Mouse (Mus musculus) spleen, adult 2 months (tissue): ENCODE results near the gene Pomgnt1. TPM values are rescaled to one million over a fixed set of nuclear protein-coding genes. Genes with fewer than 3 reads are reported as not detected.

ENCODE experiments used
- DNase-seq, 2 experiments: peaks; one replicate each; pipeline versions ENCODE4 v3.0.0 to v3.0.0-alpha.2; 2012 to 2021; ENCODE audit warnings: low spot score in 2 of 2, low read depth in 1 of 2
- H3K27ac ChIP-seq: fragments of 200-500 bp; 2 replicates; pipeline ENCODE4 v1.5.1; 2012; ENCODE audit warnings: low read length, inconsistent platforms; ENCODE audit not compliant: insufficient read depth
- H3K27me3 ChIP-seq: fragments of 200-500 bp; 2 replicates; pipeline ENCODE4 v1.6.1; 2012; ENCODE audit warnings: mild to moderate bottlenecking, moderate library complexity, low read length, inconsistent platforms; ENCODE audit not compliant: control insufficient read depth, insufficient read depth
- H3K36me3 ChIP-seq: fragments of 200-500 bp; 2 replicates; pipeline ENCODE4 v1.6.1; 2012; ENCODE audit warnings: mild to moderate bottlenecking, low read length, inconsistent platforms; ENCODE audit not compliant: control insufficient read depth, insufficient read depth
- H3K4me1 ChIP-seq: fragments of 200-500 bp; 2 replicates; pipeline ENCODE4 v1.6.1; 2011; ENCODE audit warnings: inconsistent platforms; ENCODE audit not compliant: control insufficient read depth, insufficient read depth, insufficient read length
- H3K4me3 ChIP-seq: fragments of 200-500 bp; 2 replicates; pipeline ENCODE4 v1.5.1; 2011; ENCODE audit warnings: mild to moderate bottlenecking, inconsistent platforms; ENCODE audit not compliant: insufficient read depth, insufficient read length; ENCODE audit errors: extremely low read depth
- CTCF ChIP-seq: fragments of 200-500 bp; IDR thresholded peaks from 2 replicates; pipeline ENCODE4 v1.5.1; 2011; ENCODE audit warnings: mild to moderate bottlenecking, inconsistent platforms; ENCODE audit not compliant: insufficient read depth, insufficient read length, insufficient replicate concordance; ENCODE audit errors: extremely low read depth
- POLR2A ChIP-seq: fragments of 200-500 bp; IDR thresholded peaks from 2 replicates; pipeline ENCODE4 v1.6.1; 2011; ENCODE audit warnings: low read depth, low read length, inconsistent platforms
- WGBS: fragments of 180-500 bp; shearing (Covaris S2); methylation state at CpG from one replicate; pipeline ENCODE4 v1.1.7; 2018; 5-methylcytosine and 5-hydroxymethylcytosine counted together
- polyA plus RNA-seq: library from polyadenylated mRNA; depleted of rRNA; stranded (reverse); fragments of >200 nt; gene quantifications from 2 replicates; pipeline ENCODE4 v1.2.3, GENCODE M21; 2012

Pomgnt1 gene
- polyA plus RNA-seq, 1 experiment: 16.4 TPM

DNA sequence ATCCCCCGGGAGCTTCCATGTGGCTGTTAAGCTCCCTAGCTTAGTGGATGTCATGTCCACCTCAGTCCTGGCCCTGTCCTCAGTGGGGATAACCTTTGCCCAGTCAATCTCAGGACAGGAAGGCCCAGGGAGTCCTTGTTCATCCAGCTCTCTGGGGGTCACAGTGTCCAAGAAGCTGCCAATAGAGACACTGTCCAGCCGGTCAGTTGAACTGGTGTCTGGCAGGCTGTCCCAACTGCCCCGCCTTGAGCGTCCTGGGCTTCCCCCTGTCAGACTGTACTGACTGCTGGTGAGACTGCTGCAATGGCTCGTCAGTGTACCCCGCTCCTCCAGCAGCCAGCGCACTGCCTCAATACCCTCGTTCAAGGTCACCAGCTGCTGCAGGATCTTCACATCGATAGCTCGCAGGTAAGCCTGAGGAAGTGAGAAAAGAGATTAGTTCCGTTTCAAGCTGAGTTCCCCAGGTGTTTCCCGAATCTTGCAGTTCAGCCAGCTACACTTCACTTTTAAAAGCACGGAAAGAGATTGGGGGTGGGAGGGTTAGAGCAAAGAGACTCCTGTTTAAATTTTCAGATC is 13.9 kb downstream of the Pomgnt1 start:
- Histone ChIP-seq H3K4me1 (peaks cover 4% of the 10 kb centered on the region; the same call in 1 of the 2 replicates), H3K36me3 (no peaks in the 10 kb centered on the region), H3K27ac (0 out of 2 replicates have a peak overlapping the region, but pooled peaks have one; percentile 27), H3K4me3 (no peak overlapping the region), H3K27me3 (no peaks in the 10 kb centered on the region; the same call in 1 of the 2 replicates)
- no peak for TF ChIP-seq POLR2A
- TF ChIP-seq CTCF: no peak
- peak; percentile 30 to 50 for DNase-seq
- WGBS: 54% methylated on average over 13 of the region's 13 CpGs

GRCm38 (mm10) chr4:116140801-116141574 is 17.3 kb downstream of the Pomgnt1 start:
- TF ChIP-seq POLR2A: no peak
- no peak for TF ChIP-seq CTCF
- peaks cover 11% of the 10 kb centered on the region for H3K4me1 ChIP-seq
- no peak for DNase-seq
- no peak overlapping the region for H3K4me3 ChIP-seq
- H3K27me3 ChIP-seq: peaks cover 4% of the 10 kb centered on the region
- no peak overlapping the region for H3K27ac ChIP-seq
- H3K36me3 ChIP-seq: no peaks in the 10 kb centered on the region
- WGBS: 90% methylated on average over 7 of the region's 7 CpGs

GRCm38 (mm10) chr4:116141736-116142135 is 18.1 kb downstream of the Pomgnt1 start:
- no peak for DNase-seq
- no peak for TF ChIP-seq CTCF
- TF ChIP-seq POLR2A: no peak
- Histone ChIP-seq H3K27ac (no peak overlapping the region), H3K27me3 (peaks cover 4% of the 10 kb centered on the region), H3K36me3 (no peaks in the 10 kb centered on the region), H3K4me1 (peaks cover 11% of the 10 kb centered on the region), H3K4me3 (no peak overlapping the region)
- 95% methylated on average over 1 of the region's 1 CpGs for WGBS

- H3K4me3 ChIP-seq: no peak overlapping the region
- DNase-seq: no peak
- peaks cover 10% of the 10 kb centered on the region for H3K4me1 ChIP-seq
- no peak for TF ChIP-seq CTCF
- no peak for TF ChIP-seq POLR2A
- 89% methylated on average over 7 of the region's 7 CpGs for WGBS
- no peak overlapping the region for H3K27ac ChIP-seq
- peaks cover 4% of the 10 kb centered on the region for H3K27me3 ChIP-seq
- H3K36me3 ChIP-seq: no peaks in the 10 kb centered on the region
Observed at GRCm38 (mm10) chr4:116142269-116142668, 18.6 kb downstream of the Pomgnt1 start.

DNA sequence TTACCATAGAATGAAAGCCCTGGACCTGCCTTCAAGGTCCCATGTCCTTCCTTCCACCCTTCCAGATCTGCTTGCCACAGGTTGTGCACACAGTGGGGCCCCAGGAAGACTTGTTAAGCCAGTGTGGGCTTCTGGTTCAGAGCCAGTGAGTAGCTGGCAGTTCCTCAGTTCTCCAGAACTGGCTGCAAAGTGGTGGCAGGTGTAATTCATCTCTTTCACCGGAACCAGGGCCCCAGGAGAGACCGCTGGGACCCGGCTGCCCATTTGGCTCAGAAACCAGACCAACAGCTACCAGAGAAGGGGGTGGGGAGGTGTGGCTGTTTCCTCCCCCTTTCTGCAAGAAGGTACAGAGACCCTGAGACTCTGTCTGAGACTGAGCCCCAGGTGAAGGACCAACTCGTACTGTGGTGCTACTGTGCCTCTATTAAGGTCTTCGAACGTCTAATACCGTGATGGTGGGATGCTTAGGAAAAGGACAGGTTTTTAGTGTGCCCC is 19.7 kb downstream of the Pomgnt1 start:
- Histone ChIP-seq H3K27me3 (peaks cover 4% of the 10 kb centered on the region), H3K4me3 (peak overlapping the region; percentile 69; the same call in 1 of the 2 replicates), H3K36me3 (no peaks in the 10 kb centered on the region), H3K4me1 (peaks cover 7% of the 10 kb centered on the region), H3K27ac (no peak overlapping the region)
- DNase-seq: no peak
- WGBS: 6% methylated on average over 7 of the region's 7 CpGs
- TF ChIP-seq CTCF (no peak), POLR2A (no peak)

DNA sequence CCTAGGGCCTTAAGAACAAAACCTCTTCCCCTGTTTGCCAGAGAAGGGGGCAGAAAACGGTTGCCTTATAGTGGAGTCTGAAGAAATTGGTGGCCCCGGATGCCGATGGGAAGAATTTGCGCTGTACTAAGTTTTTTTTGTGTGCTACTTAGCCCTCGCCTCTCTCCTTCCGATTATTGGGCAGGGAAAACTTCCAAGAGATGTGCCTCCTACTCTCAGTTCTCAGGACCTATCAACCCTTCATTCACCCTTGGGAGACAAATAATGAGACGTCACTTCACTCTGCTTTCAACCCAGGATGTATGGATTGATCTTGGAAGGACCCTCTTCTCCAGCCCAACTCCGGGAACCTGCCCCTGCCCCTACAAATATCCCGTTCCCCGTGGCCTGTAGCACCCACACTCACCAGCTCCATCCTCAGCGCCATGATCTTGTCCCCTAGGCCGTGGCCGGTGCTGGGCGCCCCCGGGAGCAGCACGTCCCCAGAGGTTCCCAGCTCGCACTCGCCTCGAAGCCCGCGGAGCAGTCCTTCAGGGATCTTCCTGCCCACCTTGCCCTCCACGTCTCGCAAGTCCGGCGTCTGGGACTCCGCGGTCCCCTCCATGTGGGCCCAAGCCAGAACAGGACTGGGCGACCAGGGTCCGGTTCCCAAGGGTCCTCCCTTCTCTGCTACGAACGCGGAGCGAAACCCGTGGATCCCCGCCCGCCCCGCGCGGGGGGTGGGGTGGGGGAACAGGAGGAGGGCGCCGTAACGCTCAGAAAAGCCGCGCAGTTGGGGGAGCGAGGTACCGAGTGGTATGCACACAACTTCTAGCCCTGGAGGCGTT is 20.5 kb downstream of the Pomgnt1 start:
- WGBS: 2% methylated on average over 47 of the region's 47 CpGs
- TF ChIP-seq CTCF: no peak
- peak in 1 of 2 experiments; percentile 51 for DNase-seq
- no peak overlapping the region for H3K27ac ChIP-seq
- H3K27me3 ChIP-seq: peaks cover 4% of the 10 kb centered on the region
- no peaks in the 10 kb centered on the region for H3K36me3 ChIP-seq
- peak overlapping the region; percentile 69 for H3K4me3 ChIP-seq
- peaks cover 7% of the 10 kb centered on the region for H3K4me1 ChIP-seq
